Mouse (Mus musculus): ENCODE data around the gene Lsamp. TPM values are rescaled to one million over a fixed set of nuclear protein-coding genes. Genes with fewer than 3 reads are reported as not detected.

The Lsamp gene
- polyA plus RNA-seq, 1 experiment from 2014 or later, result 0.95 TPM

GRCm38 (mm10) chr16:42016791-42017643 lies 2032.9 kb downstream of the Lsamp start:
- DNase-seq, result no peak
- Histone ChIP-seq H3K9ac (no peak overlapping the region), H3K4me2 (no peak overlapping the region), H3K27ac (ENCODE audit: low read depth) (no peak overlapping the region), H3K27me3 (ENCODE audit: insufficient read depth, low read length) (no peaks in the 10 kb centered on the region), H3K4me3 (ENCODE audit: low read depth, low read length) (no peak overlapping the region), H3K4me1 (ENCODE audit: insufficient read depth) (no peaks in the 10 kb centered on the region), H3K36me3 (ENCODE audit: insufficient read depth) (no peaks in the 10 kb centered on the region), H3K9me3 (ENCODE audit: low read depth, low read length) (no peaks in the 10 kb centered on the region)
- no peak for ATAC-seq (ENCODE audit: insufficient read depth)
- WGBS, result 87% methylated on average over 9 of the region's 9 CpGs
- no peak for TF ChIP-seq CTCF (IDR thresholded peaks at IDR 0.05; ENCODE audit: low read depth)

- Histone ChIP-seq H3K4me3 (ENCODE audit: low read depth, low read length) (no peak overlapping the region), H3K9me3 (ENCODE audit: low read depth, low read length) (no peaks in the 10 kb centered on the region)
- 58% methylated on average over 1 of the region's 1 CpGs for WGBS
Observed at GRCm38 (mm10) chr16:42022566-42022965, 2038.4 kb downstream of the Lsamp start.

GRCm38 (mm10) chr16:42032030-42032429 lies 2047.9 kb downstream of the Lsamp start:
- H3K9me3 ChIP-seq (ENCODE audit: low read depth, low read length), result no peaks in the 10 kb centered on the region
- H3K4me1 ChIP-seq (ENCODE audit: insufficient read depth), result no peaks in the 10 kb centered on the region
- H3K36me3 ChIP-seq (ENCODE audit: insufficient read depth), result no peaks in the 10 kb centered on the region
- TF ChIP-seq CTCF (IDR thresholded peaks at IDR 0.05; ENCODE audit: low read depth), result no peak
- H3K9ac ChIP-seq, result no peak overlapping the region
- 78% methylated on average over 2 of the region's 2 CpGs for WGBS
- DNase-seq, result no peak
- H3K27me3 ChIP-seq (ENCODE audit: insufficient read depth, low read length), result no peaks in the 10 kb centered on the region
- H3K27ac ChIP-seq (ENCODE audit: low read depth), result no peak overlapping the region
- H3K4me2 ChIP-seq, result no peak overlapping the region
- ATAC-seq (ENCODE audit: insufficient read depth), result no peak
- H3K4me3 ChIP-seq (ENCODE audit: low read depth, low read length), result no peak overlapping the region

More at GRCm38 (mm10) chr16:42022566-42022965, 2038.4 kb downstream of the Lsamp start:
- ATAC-seq (ENCODE audit: insufficient read depth), result no peak
- H3K9ac ChIP-seq, result no peak overlapping the region
- H3K4me1 ChIP-seq (ENCODE audit: insufficient read depth), result no peaks in the 10 kb centered on the region
- no peak overlapping the region for H3K4me2 ChIP-seq
- no peaks in the 10 kb centered on the region for H3K36me3 ChIP-seq (ENCODE audit: insufficient read depth)
- no peak for DNase-seq
- no peak for TF ChIP-seq CTCF (IDR thresholded peaks at IDR 0.05; ENCODE audit: low read depth)
- no peak overlapping the region for H3K27ac ChIP-seq (ENCODE audit: low read depth)
- no peaks in the 10 kb centered on the region for H3K27me3 ChIP-seq (ENCODE audit: insufficient read depth, low read length)

- H3K4me3 ChIP-seq (ENCODE audit: low read depth, low read length), result no peak overlapping the region
- H3K9me3 ChIP-seq (ENCODE audit: low read depth, low read length), result no peaks in the 10 kb centered on the region
- no peaks in the 10 kb centered on the region for H3K27me3 ChIP-seq (ENCODE audit: insufficient read depth, low read length)
- H3K9ac ChIP-seq, result no peak overlapping the region
- no peak overlapping the region for H3K27ac ChIP-seq (ENCODE audit: low read depth)
- no peak overlapping the region for H3K4me2 ChIP-seq
- ATAC-seq (ENCODE audit: insufficient read depth) (no peak), DNase-seq (no peak)
- 79% methylated on average over 2 of the region's 2 CpGs for WGBS
- H3K4me1 ChIP-seq (ENCODE audit: insufficient read depth), result no peaks in the 10 kb centered on the region
- H3K36me3 ChIP-seq (ENCODE audit: insufficient read depth), result no peaks in the 10 kb centered on the region
- TF ChIP-seq CTCF (IDR thresholded peaks at IDR 0.05; ENCODE audit: low read depth), result no peak
Observed at GRCm38 (mm10) chr16:42033449-42033848, 2049.3 kb downstream of the Lsamp start.

- Histone ChIP-seq H3K27ac (ENCODE audit: low read depth) (no peak overlapping the region), H3K9ac (no peak overlapping the region), H3K4me1 (ENCODE audit: insufficient read depth) (no peaks in the 10 kb centered on the region), H3K27me3 (ENCODE audit: insufficient read depth, low read length) (no peaks in the 10 kb centered on the region), H3K36me3 (ENCODE audit: insufficient read depth) (no peaks in the 10 kb centered on the region), H3K4me3 (ENCODE audit: low read depth, low read length) (no peak overlapping the region), H3K4me2 (no peak overlapping the region), H3K9me3 (ENCODE audit: low read depth, low read length) (no peaks in the 10 kb centered on the region)
- DNase-seq, result no peak
- TF ChIP-seq CTCF (IDR thresholded peaks at IDR 0.05; ENCODE audit: low read depth), result no peak
- ATAC-seq (ENCODE audit: insufficient read depth), result no peak
Observed at GRCm38 (mm10) chr16:42048138-42048537, 2064.0 kb downstream of the Lsamp start.

GRCm38 (mm10) chr16:42059927-42060326 lies 2075.8 kb downstream of the Lsamp start:
- Histone ChIP-seq H3K4me3 (ENCODE audit: low read depth, low read length) (no peak overlapping the region), H3K27me3 (ENCODE audit: insufficient read depth, low read length) (no peaks in the 10 kb centered on the region), H3K9ac (no peak overlapping the region), H3K36me3 (ENCODE audit: insufficient read depth) (no peaks in the 10 kb centered on the region), H3K4me1 (ENCODE audit: insufficient read depth) (no peaks in the 10 kb centered on the region), H3K4me2 (no peak overlapping the region), H3K9me3 (ENCODE audit: low read depth, low read length) (no peaks in the 10 kb centered on the region), H3K27ac (ENCODE audit: low read depth) (no peak overlapping the region)
- TF ChIP-seq CTCF (IDR thresholded peaks at IDR 0.05; ENCODE audit: low read depth), result no peak
- DNase-seq (no peak), ATAC-seq (ENCODE audit: insufficient read depth) (no peak)
- 44% methylated on average over 3 of the region's 3 CpGs for WGBS

- no peak overlapping the region for H3K9ac ChIP-seq
- no peak overlapping the region for H3K4me2 ChIP-seq
- no peak overlapping the region for H3K27ac ChIP-seq (ENCODE audit: low read depth)
- no peak for ATAC-seq (ENCODE audit: insufficient read depth)
- DNase-seq, result no peak
- no peaks in the 10 kb centered on the region for H3K9me3 ChIP-seq (ENCODE audit: low read depth, low read length)
- no peaks in the 10 kb centered on the region for H3K4me1 ChIP-seq (ENCODE audit: insufficient read depth)
- H3K27me3 ChIP-seq (ENCODE audit: insufficient read depth, low read length), result no peaks in the 10 kb centered on the region
- TF ChIP-seq CTCF (IDR thresholded peaks at IDR 0.05; ENCODE audit: low read depth), result no peak
- 76% methylated on average over 3 of the region's 3 CpGs for WGBS
- no peak overlapping the region for H3K4me3 ChIP-seq (ENCODE audit: low read depth, low read length)
- H3K36me3 ChIP-seq (ENCODE audit: insufficient read depth), result no peaks in the 10 kb centered on the region
Observed at GRCm38 (mm10) chr16:42074325-42074724, 2090.2 kb downstream of the Lsamp start.

Data from lung, embryonic 14.5 days (tissue).